Mouse (Mus musculus) neural tube, embryonic 15.5 days (tissue): ENCODE data around the gene Tnfaip2. TPM values are rescaled to one million over a fixed set of nuclear protein-coding genes. Genes with fewer than 3 reads are reported as not detected.
A peak's percentile ranks its signal among the peaks of the same experiment; 100 is the strongest.

ENCODE experiments used
- ATAC-seq: fragments of 200-750 bp; cut with Nextera tagmentation; 2 replicates; pipeline ENCODE4 v1.8.0; 2017; ENCODE audit warnings: mild to moderate bottlenecking, moderate TSS enrichment, moderate library complexity; ENCODE audit not compliant: low FRiP score
- H3K27ac ChIP-seq: fragments of 300-500 bp; sonication (generic); replicated peaks from 2 replicates; pipeline ENCODE4 v1.5.1; 2015; ENCODE audit warnings: mild to moderate bottlenecking, inconsistent platforms
- H3K27me3 ChIP-seq: fragments of 300-500 bp; sonication (generic); replicated peaks from 2 replicates; pipeline ENCODE4 v1.6.1; 2015; ENCODE audit warnings: inconsistent platforms
- H3K36me3 ChIP-seq: fragments of 300-500 bp; sonication (generic); 2 replicates; pipeline ENCODE4 v1.6.1; 2015; ENCODE audit warnings: inconsistent platforms
- H3K4me1 ChIP-seq: fragments of 300-500 bp; sonication (generic); 2 replicates; pipeline ENCODE4 v1.6.1; 2015; ENCODE audit warnings: inconsistent platforms
- H3K4me2 ChIP-seq: fragments of 300-500 bp; sonication (generic); 2 replicates; pipeline ENCODE4 v1.6.1; 2015; ENCODE audit warnings: inconsistent platforms, mild to moderate bottlenecking, moderate library complexity
- H3K4me3 ChIP-seq: fragments of 300-500 bp; sonication (generic); replicated peaks from 2 replicates; pipeline ENCODE4 v1.5.1; 2015; ENCODE audit warnings: mild to moderate bottlenecking, inconsistent platforms
- H3K9ac ChIP-seq: fragments of 300-500 bp; sonication (generic); replicated peaks from 2 replicates; pipeline ENCODE4 v1.6.1; 2015; ENCODE audit warnings: mild to moderate bottlenecking, inconsistent platforms
- H3K9me3 ChIP-seq: fragments of 300-500 bp; sonication (generic); replicated peaks from 2 replicates; pipeline ENCODE4 v1.6.1; 2016; ENCODE audit warnings: inconsistent platforms
- WGBS: fragments of 180-500 bp; shearing (Covaris S2); methylation state at CpG from one replicate; pipeline ENCODE4 v1.1.7; 2015; ENCODE audit warnings: mixed read lengths; 5-methylcytosine and 5-hydroxymethylcytosine counted together
- polyA plus RNA-seq: library from polyadenylated mRNA; unstranded; fragments of >200 nt; fragmentation: Nextera tagmentation; extraction: Ambion mirVana; gene quantifications from 2 replicates; pipeline ENCODE4 v1.2.1, GENCODE M21; 2015

The Tnfaip2 gene
- polyA plus RNA-seq, 1 experiment from 2014 or later: 1.00 TPM

- H3K4me3 ChIP-seq: no peak overlapping the region
- no peak overlapping the region for H3K4me2 ChIP-seq
- no peaks in the 10 kb centered on the region for H3K27me3 ChIP-seq
- H3K4me1 ChIP-seq: no peaks in the 10 kb centered on the region
- H3K9ac ChIP-seq: no peak overlapping the region
- no peaks in the 10 kb centered on the region for H3K36me3 ChIP-seq
- H3K9me3 ChIP-seq: no peaks in the 10 kb centered on the region
- ATAC-seq: no peak
- 66% methylated on average over 4 of the region's 4 CpGs for WGBS
- no peak overlapping the region for H3K27ac ChIP-seq
Measured at GRCm38 (mm10) chr12:111494931-111495330, 52.7 kb downstream of the Tnfaip2 start.

GRCm38 (mm10) chr12:111497076-111497475, 54.8 kb downstream of the Tnfaip2 start:
- Histone ChIP-seq H3K27me3 (no peaks in the 10 kb centered on the region), H3K27ac (no peak overlapping the region), H3K9me3 (no peaks in the 10 kb centered on the region), H3K4me2 (no peak overlapping the region), H3K9ac (no peak overlapping the region), H3K4me3 (no peak overlapping the region), H3K4me1 (peaks cover 3% of the 10 kb centered on the region), H3K36me3 (no peaks in the 10 kb centered on the region)
- 57% methylated on average over 2 of the region's 2 CpGs for WGBS
- no peak for ATAC-seq

DNA sequence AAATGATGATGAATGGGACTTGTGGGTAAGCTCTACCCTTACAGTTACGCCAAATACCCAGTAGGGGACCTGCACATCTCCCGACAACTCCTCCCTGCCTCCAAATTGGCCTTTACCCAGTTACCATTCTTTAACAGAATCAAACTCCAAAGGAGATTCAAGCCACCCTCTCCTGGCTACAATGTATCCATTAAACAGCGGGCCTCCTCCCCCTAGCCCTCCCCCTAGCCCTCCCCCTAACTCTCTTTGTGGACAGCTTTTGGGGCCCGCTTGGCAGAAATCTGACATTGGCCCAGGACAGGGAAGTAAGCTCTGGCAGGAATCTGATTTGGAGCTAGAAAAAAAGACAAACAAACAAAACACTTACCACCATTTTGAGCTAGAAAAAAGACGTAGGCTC, 57.3 kb downstream of the Tnfaip2 start:
- Histone ChIP-seq H3K36me3 (no peaks in the 10 kb centered on the region), H3K4me3 (no peak overlapping the region), H3K4me2 (no peak overlapping the region), H3K9me3 (no peaks in the 10 kb centered on the region), H3K27ac (no peak overlapping the region; the same call in 1 of the 2 replicates), H3K9ac (no peak overlapping the region), H3K4me1 (peaks cover 10% of the 10 kb centered on the region), H3K27me3 (no peaks in the 10 kb centered on the region)
- peak; percentile 54; the same call in 1 of the 2 replicates for ATAC-seq
- WGBS: 47% methylated on average over 5 of the region's 5 CpGs

GRCm38 (mm10) chr12:111500725-111501124, 58.5 kb downstream of the Tnfaip2 start:
- H3K36me3 ChIP-seq: no peaks in the 10 kb centered on the region
- H3K27ac ChIP-seq: peak overlapping the region; percentile 60
- H3K4me2 ChIP-seq: 0 out of 2 replicates have a peak overlapping the region, but pooled peaks have one; percentile 10
- H3K27me3 ChIP-seq: no peaks in the 10 kb centered on the region
- H3K4me1 ChIP-seq: peaks cover 13% of the 10 kb centered on the region
- no peaks in the 10 kb centered on the region for H3K9me3 ChIP-seq
- ATAC-seq: peak; percentile 67
- 18% methylated on average over 5 of the region's 5 CpGs for WGBS
- H3K4me3 ChIP-seq: no peak overlapping the region
- no peak overlapping the region for H3K9ac ChIP-seq

- WGBS: 82% methylated on average over 12 of the region's 12 CpGs
Measured at GRCm38 (mm10) chr12:111503063-111503567, 60.8 kb downstream of the Tnfaip2 start.

GRCm38 (mm10) chr12:111503571-111503970, 61.3 kb downstream of the Tnfaip2 start:
- Histone ChIP-seq H3K4me3 (no peak overlapping the region), H3K36me3 (no peaks in the 10 kb centered on the region), H3K27me3 (no peaks in the 10 kb centered on the region), H3K4me1 (peaks cover 13% of the 10 kb centered on the region), H3K9ac (no peak overlapping the region), H3K4me2 (peak overlapping the region; percentile 53; the same call in 1 of the 2 replicates), H3K27ac (no peak overlapping the region), H3K9me3 (no peaks in the 10 kb centered on the region)
- 78% methylated on average over 5 of the region's 5 CpGs for WGBS
- no peak for ATAC-seq

More at GRCm38 (mm10) chr12:111503063-111503567, 60.8 kb downstream of the Tnfaip2 start:
- Histone ChIP-seq H3K4me3 (no peak overlapping the region), H3K27me3 (no peaks in the 10 kb centered on the region), H3K4me1 (peaks cover 13% of the 10 kb centered on the region), H3K9ac (no peak overlapping the region), H3K9me3 (no peaks in the 10 kb centered on the region), H3K4me2 (no peak overlapping the region), H3K36me3 (no peaks in the 10 kb centered on the region), H3K27ac (no peak overlapping the region)
- ATAC-seq: no peak

Other genes with a start within 250 kb of the Tnfaip2 start
- gene Amn, start 171.4 kb upstream of the Tnfaip2 start, polyA plus RNA-seq: 45.9 and 50.2 TPM in 2 replicates
- 30.2 and 33.7 TPM in 2 replicates for gene Cdc42bpb, start 64.8 kb upstream of the Tnfaip2 start, polyA plus RNA-seq
- 1.4 and 2.8 TPM in 2 replicates for gene Lbhd2, start 35.7 kb upstream of the Tnfaip2 start, polyA plus RNA-seq
- 1.9 and 11.8 TPM in 2 replicates for gene Exoc3l4, start 25.5 kb upstream of the Tnfaip2 start, polyA plus RNA-seq
- gene Gm266, start 43.4 kb downstream of the Tnfaip2 start, polyA plus RNA-seq: 2.9 and 12.0 TPM in 2 replicates
- gene Eif5, start 95.5 kb downstream of the Tnfaip2 start, polyA plus RNA-seq: 547 and 548 TPM in 2 replicates
- 44.4 and 47.0 TPM in 2 replicates for gene Mark3, start 132.1 kb downstream of the Tnfaip2 start, polyA plus RNA-seq
- 1,500 and 1,731 TPM in 2 replicates for gene Ckb, start 229.9 kb downstream of the Tnfaip2 start, polyA plus RNA-seq
- gene Trmt61a, start 235.6 kb downstream of the Tnfaip2 start, polyA plus RNA-seq: 9.6 and 10.8 TPM in 2 replicates